Mouse (Mus musculus) lung, adult 2 months (tissue): Measurements from ENCODE around the gene Fhl1. TPM values are rescaled to one million over a fixed set of nuclear protein-coding genes. Genes with fewer than 3 reads are reported as not detected.
A peak's percentile ranks its signal among the peaks of the same experiment; 100 is the strongest.

Experiments
- DNase-seq: peaks from one replicate; pipeline ENCODE4 v3.0.0; 2022
- H3K4me1 ChIP-seq: fragments of 200-500 bp; 2 replicates; pipeline ENCODE4 v1.6.1; 2011; ENCODE audit warnings: low read length; ENCODE audit not compliant: control insufficient read depth, insufficient read depth
- H3K4me3 ChIP-seq: fragments of 200-500 bp; replicated peaks from 2 replicates; pipeline ENCODE3; 2011; ENCODE audit warnings: low read depth, mild to moderate bottlenecking, control low read depth, low read length; ENCODE audit errors: extremely low read depth
- CTCF ChIP-seq: fragments of 200-500 bp; IDR thresholded peaks from 2 replicates; pipeline ENCODE4 v1.5.1; 2011; ENCODE audit warnings: mild to moderate bottlenecking, low read length, control low read depth; ENCODE audit not compliant: insufficient read depth
- POLR2A ChIP-seq: fragments of 200-500 bp; IDR thresholded peaks from 2 replicates; pipeline ENCODE4 v1.6.1; 2011; ENCODE audit warnings: low read depth, mild to moderate bottlenecking, control low read depth, low read length, borderline replicate concordance; ENCODE audit errors: extremely low read depth
- WGBS: fragments of 180-500 bp; shearing (Covaris S2); methylation state at CpG from one replicate; pipeline ENCODE4 v1.1.7; 2018; 5-methylcytosine and 5-hydroxymethylcytosine counted together
- polyA plus RNA-seq: library from polyadenylated mRNA; depleted of rRNA; stranded (reverse); fragments of >200 nt; gene quantifications from 2 replicates; pipeline ENCODE4 v1.2.3, GENCODE M21; 2012

Fhl1 gene
- polyA plus RNA-seq, 1 experiment: 762 TPM

- peaks cover 4% of the 10 kb centered on the region; the same call in 1 of the 2 replicates for H3K4me1 ChIP-seq
Measured at GRCm38 (mm10) chrX:56737848-56738554, 6.4 kb downstream of the Fhl1 start.

GRCm38 (mm10) chrX:56741428-56741827, 9.8 kb downstream of the Fhl1 start:
- Histone ChIP-seq H3K4me3 (no peak overlapping the region), H3K4me1 (peaks cover 2% of the 10 kb centered on the region; the same call in 1 of the 2 replicates)
- no peak for DNase-seq
- TF ChIP-seq CTCF (no peak), POLR2A (no peak)
- WGBS: 66% methylated on average over 3 of the region's 3 CpGs

More at GRCm38 (mm10) chrX:56737848-56738554, 6.4 kb downstream of the Fhl1 start:
- H3K4me3 ChIP-seq: no peak overlapping the region
- TF ChIP-seq POLR2A (no peak), CTCF (no peak)
- no peak for DNase-seq
- WGBS: 59% methylated on average over 5 of the region's 5 CpGs

- Histone ChIP-seq H3K4me3 (no peak overlapping the region), H3K4me1 (peaks cover 3% of the 10 kb centered on the region; the same call in 1 of the 2 replicates)
- no peak for TF ChIP-seq POLR2A
- TF ChIP-seq CTCF: no peak
- WGBS: 40% methylated on average over 4 of the region's 4 CpGs
- no peak for DNase-seq
Measured at GRCm38 (mm10) chrX:56751536-56751935, 19.9 kb downstream of the Fhl1 start.

DNA sequence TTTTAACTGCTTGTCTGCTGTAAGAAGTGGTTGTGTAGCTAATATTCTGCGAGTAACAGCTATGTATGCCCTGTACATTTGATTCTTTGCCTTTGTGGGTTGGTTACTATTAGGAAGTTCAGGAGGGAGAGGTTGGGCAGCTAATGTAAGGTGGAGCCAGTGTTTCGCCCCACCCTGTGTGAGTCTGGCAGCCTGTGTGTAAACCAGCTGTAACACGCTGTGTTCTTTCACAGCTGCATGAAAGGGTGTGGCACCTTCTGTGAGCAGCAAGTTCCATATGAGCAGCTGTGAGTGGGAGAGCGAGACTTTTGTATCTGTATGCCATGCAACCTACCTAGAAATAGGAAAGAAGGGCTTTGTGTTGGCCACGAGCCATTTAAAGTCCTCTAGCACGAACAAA, 20.6 kb downstream of the Fhl1 start:
- H3K4me1 ChIP-seq: peaks cover 3% of the 10 kb centered on the region; the same call in 1 of the 2 replicates
- DNase-seq: no peak
- no peak for TF ChIP-seq CTCF
- no peak for TF ChIP-seq POLR2A
- 46% methylated on average over 6 of the region's 6 CpGs for WGBS
- no peak overlapping the region for H3K4me3 ChIP-seq

DNA sequence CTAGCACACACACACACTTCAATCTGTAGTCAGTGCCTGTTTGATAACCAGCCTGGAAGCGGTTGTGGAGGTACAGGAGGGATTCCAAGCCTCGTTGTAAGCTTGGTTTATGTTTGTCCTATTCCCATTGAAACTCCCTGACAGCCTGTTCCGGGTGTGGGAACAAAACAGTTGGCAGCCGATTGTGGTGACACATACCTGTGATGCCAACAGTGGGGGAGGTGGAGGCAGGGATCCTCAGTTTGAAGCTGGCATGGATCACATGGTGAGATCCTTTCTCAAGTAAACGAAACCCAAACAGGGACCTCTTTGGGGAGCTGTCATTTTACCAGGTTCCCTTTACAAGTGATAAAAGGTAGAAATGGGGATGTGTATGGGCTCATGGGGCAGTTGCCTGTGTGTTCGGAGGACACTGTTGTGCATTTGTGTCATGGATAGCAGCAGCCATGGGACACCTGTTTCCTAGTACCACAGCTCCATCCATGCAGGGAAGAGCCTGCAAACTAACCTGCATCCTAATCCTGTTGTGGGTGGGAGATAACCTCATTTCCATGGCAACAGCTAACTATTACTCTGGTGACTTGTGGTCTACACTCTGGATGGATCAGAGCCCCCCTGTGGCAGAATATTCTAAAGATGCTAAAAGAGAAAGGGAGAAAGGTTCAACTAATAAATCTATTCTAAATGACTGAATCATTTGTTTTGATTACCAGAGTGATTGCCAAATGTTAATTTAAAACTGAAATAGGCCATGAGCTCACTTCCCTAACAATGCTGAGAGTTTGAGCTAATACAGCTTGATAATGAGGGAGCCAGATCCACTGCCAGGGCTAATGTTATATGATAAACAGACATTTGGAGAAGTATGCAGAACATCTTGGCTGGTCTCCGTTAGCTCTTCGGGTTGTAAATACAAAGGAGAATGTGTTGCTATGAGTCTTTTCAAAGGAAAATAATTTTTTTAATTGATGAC, 22.0 kb downstream of the Fhl1 start:
- WGBS: 57% methylated on average over 8 of the region's 8 CpGs
- TF ChIP-seq CTCF (no peak), POLR2A (no peak)
- H3K4me1 ChIP-seq: peaks cover 3% of the 10 kb centered on the region; the same call in 1 of the 2 replicates
- DNase-seq: no peak
- no peak overlapping the region for H3K4me3 ChIP-seq

DNA sequence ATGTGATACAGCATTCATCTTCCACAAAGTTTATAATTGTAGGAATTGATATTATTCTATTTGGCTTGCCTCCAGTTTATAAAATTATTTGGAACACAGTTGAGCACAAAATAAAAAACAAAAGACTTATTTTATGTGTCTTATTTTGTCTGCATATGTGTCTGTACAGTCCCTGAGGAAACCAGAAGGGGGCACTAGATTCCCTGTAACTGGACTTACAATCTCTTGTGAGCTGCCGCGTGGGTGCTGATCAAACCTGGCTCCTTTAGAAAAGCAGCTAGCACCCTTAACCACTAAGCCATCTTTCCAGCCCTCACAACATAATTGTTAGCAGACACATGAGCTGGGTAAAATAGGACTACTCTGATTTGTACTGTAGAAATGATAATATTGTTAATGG, 24.1 kb downstream of the Fhl1 start:
- Histone ChIP-seq H3K4me1 (peaks cover 3% of the 10 kb centered on the region; the same call in 1 of the 2 replicates), H3K4me3 (no peak overlapping the region)
- 27% methylated on average over 2 of the region's 2 CpGs for WGBS
- no peak for DNase-seq
- TF ChIP-seq POLR2A (no peak), CTCF (peak; percentile 21; the same call in 1 of the 2 replicates)

DNA sequence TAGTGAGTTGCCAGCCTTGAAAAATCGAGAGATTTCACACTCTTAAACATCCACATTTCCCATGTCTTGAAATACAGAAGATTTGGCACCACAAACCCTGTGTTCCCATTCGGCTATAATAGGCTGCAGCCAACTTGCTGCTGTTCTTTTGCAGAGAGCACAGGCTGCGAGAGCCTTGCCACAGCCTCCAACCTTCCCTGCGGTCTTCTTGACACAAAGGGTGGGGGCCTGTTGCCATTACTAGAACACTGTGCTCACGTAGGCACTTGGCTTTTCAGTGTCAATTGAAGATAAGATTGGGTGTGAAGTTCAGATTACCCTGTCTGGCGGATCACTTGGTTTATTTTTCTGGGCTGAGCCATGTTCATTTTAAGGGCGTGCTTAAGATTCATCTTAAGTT, 24.8 kb downstream of the Fhl1 start:
- no peak for DNase-seq
- TF ChIP-seq POLR2A: no peak
- TF ChIP-seq CTCF: no peak
- WGBS: 60% methylated on average over 7 of the region's 7 CpGs
- Histone ChIP-seq H3K4me1 (peaks cover 3% of the 10 kb centered on the region; the same call in 1 of the 2 replicates), H3K4me3 (no peak overlapping the region)

DNA sequence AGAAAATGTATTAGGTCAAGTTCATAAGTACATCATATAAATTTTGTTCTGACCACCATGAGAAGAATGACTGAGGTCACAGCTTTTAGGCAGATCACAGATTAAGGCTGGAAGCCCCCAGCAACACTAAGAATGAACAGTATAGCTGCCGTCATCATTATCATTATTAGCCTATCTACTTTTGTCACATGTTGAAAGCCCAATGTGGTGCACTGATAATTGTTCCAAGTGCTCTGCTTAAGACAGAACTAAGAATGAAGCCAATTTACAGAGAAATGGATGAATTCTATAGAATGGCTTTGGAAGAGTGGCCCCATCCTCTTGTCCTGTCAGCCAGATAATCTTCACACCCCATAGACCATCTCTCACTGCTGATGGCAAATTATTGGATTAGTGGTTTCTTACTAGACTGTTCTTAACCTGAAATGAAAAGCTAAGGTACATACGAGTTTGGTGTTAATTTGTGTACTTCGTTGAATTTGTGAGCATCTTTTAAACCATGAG, 28.7 kb downstream of the Fhl1 start:
- no peak for TF ChIP-seq POLR2A
- TF ChIP-seq CTCF: no peak
- 83% methylated on average over 3 of the region's 3 CpGs for WGBS
- DNase-seq: no peak
- peaks cover 2% of the 10 kb centered on the region for H3K4me1 ChIP-seq
- no peak overlapping the region for H3K4me3 ChIP-seq

- Histone ChIP-seq H3K4me1 (peaks cover 6% of the 10 kb centered on the region), H3K4me3 (no peak overlapping the region)
- DNase-seq: no peak
- TF ChIP-seq CTCF: no peak
- no peak for TF ChIP-seq POLR2A
Measured at GRCm38 (mm10) chrX:56769838-56770237, 38.3 kb downstream of the Fhl1 start.

DNA sequence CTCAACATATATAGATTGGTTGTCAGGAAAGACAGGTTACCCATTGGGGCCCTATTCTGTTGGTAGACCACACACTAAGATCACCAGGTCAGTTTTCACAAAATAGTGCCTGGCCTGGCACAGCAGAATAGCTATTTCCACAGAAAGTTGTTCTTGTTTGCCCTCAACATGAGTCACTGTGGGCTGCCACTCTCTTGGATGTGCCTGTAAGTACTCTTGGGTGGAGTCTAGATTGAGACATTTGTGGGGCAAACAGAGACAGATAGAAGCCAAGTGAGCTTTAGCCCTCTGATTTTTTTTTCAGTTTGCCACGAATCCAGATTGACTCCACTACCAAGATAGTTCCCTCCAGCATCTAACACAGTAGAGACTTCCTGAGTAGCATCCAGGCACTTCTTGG, 40.2 kb downstream of the Fhl1 start:
- H3K4me3 ChIP-seq: no peak overlapping the region
- 40% methylated on average over 1 of the region's 1 CpGs for WGBS
- TF ChIP-seq CTCF (no peak), POLR2A (no peak)
- no peak for DNase-seq
- H3K4me1 ChIP-seq: peaks cover 6% of the 10 kb centered on the region

DNA sequence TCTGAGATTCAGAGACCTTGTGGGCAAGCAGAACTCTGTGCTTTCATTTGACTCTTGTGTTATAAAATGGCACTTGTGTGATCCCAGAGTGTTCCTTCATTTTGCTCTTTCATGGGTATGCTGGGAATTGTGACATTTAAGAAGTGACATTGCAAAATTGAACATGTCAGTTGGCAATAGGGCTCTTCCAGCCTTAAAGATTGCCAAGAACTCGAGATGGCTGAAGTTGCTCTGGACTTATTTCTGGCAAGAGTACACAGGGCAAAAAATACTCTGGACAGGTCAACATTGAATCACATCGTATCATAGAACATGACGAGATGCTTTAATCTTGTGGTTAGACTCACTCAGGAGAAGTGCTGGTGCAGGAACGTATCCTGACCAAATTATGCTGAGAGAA, 41.7 kb downstream of the Fhl1 start:
- Histone ChIP-seq H3K4me3 (no peak overlapping the region), H3K4me1 (peaks cover 6% of the 10 kb centered on the region)
- 67% methylated on average over 4 of the region's 4 CpGs for WGBS
- TF ChIP-seq CTCF (no peak), POLR2A (no peak)
- DNase-seq: no peak
